Mouse (Mus musculus) cerebellum, postnatal 14 days (tissue): ENCODE data around the gene Tnik.

ENCODE experiments used
- DNase-seq, 2 experiments: peaks; one replicate each; pipeline ENCODE4 v3.0.0; 2021; ENCODE audit warnings: mixed read lengths in 2 of 2

Gene Tnik

GRCm38 (mm10) chr3:28487418-28487817, 224.4 kb downstream of the Tnik start:
- DNase-seq = no peak

GRCm38 (mm10) chr3:28491085-28492041, 228.3 kb downstream of the Tnik start:
- DNase-seq = peak; percentile 48 to 50

- DNase-seq = peak in 1 of 2 experiments; percentile 9
Observed at GRCm38 (mm10) chr3:28496806-28497502, 233.9 kb downstream of the Tnik start.

- DNase-seq = no peak
Observed at GRCm38 (mm10) chr3:28497503-28497857, 234.5 kb downstream of the Tnik start.

DNA sequence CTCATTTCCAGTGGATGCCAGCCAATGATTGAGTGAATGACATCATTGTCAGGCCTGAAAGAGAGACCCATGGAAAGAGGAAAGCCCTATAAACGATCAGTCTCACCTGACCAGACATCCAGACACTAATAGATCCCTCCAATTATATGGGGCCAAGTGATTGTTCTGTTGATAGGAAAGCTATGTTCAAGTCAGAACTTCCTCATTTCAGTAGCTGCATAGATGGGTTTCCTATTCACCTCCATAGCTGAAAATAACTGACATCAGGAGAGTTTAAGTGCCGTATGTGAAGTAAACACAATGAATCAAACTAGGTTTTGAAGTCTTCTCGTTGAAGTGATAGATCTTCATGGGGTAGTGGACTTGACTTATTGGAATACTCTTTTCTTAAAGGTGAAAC, 239.7 kb downstream of the Tnik start:
- DNase-seq = no peak

GRCm38 (mm10) chr3:28509337-28509935, 246.4 kb downstream of the Tnik start:
- no peak for DNase-seq

DNA sequence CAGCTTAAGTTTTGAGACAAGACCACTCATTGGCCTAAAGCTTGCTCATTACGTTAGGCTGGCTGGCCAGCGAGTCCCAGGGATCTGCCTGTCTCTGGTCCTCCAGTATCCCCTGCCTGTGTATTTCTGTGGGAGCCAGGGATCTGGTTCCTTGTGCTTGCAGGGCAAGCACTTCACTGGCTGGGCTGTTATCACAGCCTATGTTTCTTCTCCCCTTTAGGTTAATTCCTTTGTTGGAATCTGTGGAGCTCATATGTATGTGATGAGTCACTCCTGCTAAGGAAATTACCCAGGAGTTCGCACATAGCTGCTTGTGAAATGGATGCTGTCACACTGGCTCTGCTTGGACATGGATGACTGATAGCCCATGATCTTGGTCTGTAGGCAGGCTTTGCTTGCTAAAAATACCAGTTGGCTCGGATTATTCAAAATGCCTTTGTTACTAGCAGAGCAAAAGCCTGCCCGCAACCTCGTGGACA, 260.0 kb downstream of the Tnik start:
- peak in 1 of 2 experiments; percentile 41 for DNase-seq

- DNase-seq = no peak
Observed at GRCm38 (mm10) chr3:28523541-28524165, 260.6 kb downstream of the Tnik start.

DNA sequence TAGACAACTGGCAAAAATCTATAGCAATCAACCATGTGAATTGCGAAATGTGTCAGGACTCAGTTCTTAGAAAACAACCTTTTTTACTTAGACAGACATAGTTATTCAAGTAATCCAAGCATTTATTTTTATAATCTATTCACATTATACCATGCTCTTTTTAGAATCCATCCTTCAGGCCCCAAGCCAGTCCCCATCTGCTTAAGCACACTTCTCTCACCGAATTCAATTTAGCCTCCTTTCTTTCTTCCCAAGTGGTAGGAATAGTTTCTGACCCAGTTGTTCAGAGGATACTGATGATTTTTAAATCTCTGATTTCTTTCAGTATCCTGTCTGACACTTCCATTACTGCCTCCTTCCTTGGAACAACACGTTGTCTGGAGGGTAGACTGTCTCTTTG, 261.5 kb downstream of the Tnik start:
- no peak for DNase-seq

DNA sequence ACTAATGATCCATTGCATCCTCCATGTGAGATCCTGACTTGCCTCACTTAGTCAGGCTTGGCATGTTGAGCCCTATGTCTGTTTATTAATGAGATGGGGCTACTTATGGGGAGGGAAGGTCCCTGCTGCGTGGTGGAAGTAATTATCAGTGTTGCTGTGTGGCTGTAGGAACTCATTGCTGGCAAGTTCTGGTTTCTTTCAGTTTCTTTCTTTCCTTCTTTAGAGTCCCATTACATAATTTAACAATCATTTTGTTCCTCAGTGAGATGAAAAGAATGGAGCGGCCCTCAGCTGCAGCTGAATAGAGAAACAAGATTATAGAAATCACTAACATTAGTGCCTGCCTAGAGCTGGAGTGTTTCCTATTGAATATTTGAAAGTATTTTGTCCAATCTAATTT, 263.7 kb downstream of the Tnik start:
- DNase-seq = no peak

GRCm38 (mm10) chr3:28527231-28527630, 264.2 kb downstream of the Tnik start:
- no peak for DNase-seq

GRCm38 (mm10) chr3:28529548-28529947, 266.5 kb downstream of the Tnik start:
- no peak for DNase-seq

- DNase-seq = no peak
Observed at GRCm38 (mm10) chr3:28531294-28531956, 268.4 kb downstream of the Tnik start.

DNA sequence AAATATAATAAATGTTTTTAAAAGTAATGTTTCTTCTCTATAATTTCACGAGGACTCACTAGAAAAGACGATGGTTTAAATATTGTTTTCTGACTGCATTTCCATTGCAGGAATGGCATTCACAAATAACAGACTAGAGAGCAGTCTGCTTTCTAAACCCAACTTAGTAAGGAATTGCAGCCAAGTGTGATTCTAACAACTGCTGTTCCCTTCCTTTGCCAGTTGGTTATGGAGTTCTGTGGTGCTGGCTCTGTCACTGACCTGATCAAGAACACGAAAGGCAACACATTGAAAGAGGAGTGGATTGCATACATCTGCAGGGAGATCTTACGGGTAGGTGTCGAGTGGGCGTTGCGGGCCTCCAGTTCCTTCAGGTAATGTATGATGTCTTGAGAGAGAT, 269.7 kb downstream of the Tnik start:
- no peak for DNase-seq

- no peak for DNase-seq
Observed at GRCm38 (mm10) chr3:28540121-28540520, 277.1 kb downstream of the Tnik start.

DNA sequence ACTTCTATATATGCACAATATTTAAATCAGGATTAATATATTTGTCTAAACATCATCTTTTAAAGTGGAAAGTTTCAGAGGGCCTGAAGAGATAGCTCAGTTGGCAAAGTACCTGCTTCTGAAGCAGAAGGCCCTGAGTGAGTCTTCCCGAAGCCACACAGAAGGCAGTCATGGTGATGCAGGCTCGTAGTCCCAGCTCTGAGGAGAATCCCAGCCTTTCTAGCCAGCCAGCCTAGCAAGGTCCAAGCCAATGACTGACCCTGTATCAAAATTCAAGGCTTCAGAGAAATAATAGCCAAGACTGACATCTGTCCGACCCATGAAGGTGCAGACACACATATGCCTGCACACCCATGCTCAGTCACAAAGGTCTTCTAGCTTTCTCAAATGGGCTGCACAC, 279.9 kb downstream of the Tnik start:
- no peak for DNase-seq

GRCm38 (mm10) chr3:28543380-28543984, 280.5 kb downstream of the Tnik start:
- DNase-seq = peak in 1 of 2 experiments; percentile 58

DNA sequence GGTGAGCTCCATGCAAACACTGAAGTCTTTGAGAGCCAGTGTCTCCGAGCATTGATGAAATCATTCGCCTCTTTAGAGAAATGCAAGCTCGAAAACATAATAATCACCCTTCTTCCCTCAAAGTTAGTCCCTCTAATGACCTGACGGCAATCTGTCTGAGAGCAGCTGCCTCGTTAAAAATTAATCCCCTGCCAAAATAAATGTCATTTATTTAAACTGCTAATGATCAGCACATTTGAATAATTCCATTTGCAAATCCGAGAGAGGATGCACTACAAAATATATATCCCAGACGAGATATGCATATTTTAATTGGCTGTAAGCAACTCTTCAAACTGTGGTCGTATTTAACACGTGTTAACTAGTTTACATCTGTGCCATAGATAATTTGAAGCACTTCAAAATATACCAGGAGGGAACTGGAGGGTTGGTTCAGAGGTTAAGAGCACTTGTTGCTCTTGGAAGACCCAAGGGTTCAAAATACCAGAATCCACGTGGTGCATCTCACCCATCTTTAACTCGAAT, 281.4 kb downstream of the Tnik start:
- no peak for DNase-seq

DNA sequence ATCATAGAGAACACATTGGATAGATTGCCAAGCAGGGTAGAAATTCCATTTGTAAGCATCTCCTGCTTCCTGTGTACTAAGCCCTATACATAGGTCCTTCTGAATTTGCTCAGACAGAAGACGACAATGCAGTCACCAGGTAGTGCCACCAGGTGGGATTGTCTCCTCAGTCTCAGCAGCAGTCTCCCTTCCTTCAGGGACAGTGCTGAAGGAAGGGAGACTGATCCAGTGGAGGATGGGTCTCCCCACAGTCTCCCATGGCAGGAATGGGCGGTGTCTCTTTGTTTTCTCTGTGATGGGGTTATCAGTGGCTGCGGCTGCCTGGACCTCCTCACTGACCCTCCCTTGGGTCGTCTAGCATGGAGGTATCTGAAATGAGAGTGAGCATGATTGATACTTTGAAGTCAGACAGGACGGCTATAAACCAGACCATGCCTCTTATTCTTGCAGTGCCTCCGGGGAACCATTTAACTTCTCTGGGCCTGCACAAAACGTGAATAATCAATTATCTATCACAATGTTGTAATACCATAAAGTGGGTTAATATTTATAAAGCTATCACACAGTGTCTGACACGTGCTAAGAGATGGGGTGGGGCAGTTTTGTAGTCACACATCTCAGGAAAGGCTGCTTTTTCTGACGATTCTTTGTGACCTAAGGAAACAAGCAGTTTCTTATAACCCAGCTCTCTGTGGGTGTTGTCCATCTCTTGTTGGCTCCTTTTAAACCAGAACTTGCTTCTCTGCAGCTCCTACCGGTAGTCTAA, 285.1 kb downstream of the Tnik start:
- no peak for DNase-seq

GRCm38 (mm10) chr3:28549391-28549790, 286.4 kb downstream of the Tnik start:
- no peak for DNase-seq
